Mouse (Mus musculus) stomach, postnatal 0 days (tissue): ENCODE results near the gene Gm28710. TPM values are rescaled to one million over a fixed set of nuclear protein-coding genes. Genes with fewer than 3 reads are reported as not detected.

Experiments used
- ATAC-seq: fragments of 200-750 bp; cut with Nextera tagmentation; 2 replicates; pipeline ENCODE4 v1.8.0; 2017; ENCODE audit not compliant: low FRiP score, low TSS enrichment
- DNase-seq: peaks from one replicate; pipeline ENCODE4 v3.0.0-alpha.2; 2016; ENCODE audit warnings: low spot score
- H3K27ac ChIP-seq: fragments of 300-500 bp; sonication (generic); replicated peaks from 2 replicates; pipeline ENCODE4 v1.5.1; 2014; ENCODE audit warnings: mild to moderate bottlenecking, control low read depth
- H3K27me3 ChIP-seq: fragments of 300-500 bp; sonication (generic); 2 replicates; pipeline ENCODE4 v1.6.1; 2014; ENCODE audit warnings: low read length; ENCODE audit not compliant: control insufficient read depth, insufficient read depth
- H3K36me3 ChIP-seq: fragments of 300-500 bp; sonication (generic); 2 replicates; pipeline ENCODE4 v1.6.1; 2014; ENCODE audit warnings: low read length, mixed read lengths; ENCODE audit not compliant: control insufficient read depth, insufficient read depth
- H3K4me1 ChIP-seq: fragments of 300-500 bp; sonication (generic); replicated peaks from 2 replicates; pipeline ENCODE4 v1.6.1; 2014; ENCODE audit warnings: antibody characterized with exemption; ENCODE audit not compliant: control insufficient read depth, insufficient read depth
- H3K4me2 ChIP-seq: fragments of 300-500 bp; sonication (generic); replicated peaks from 2 replicates; pipeline ENCODE4 v1.6.1; 2014; ENCODE audit warnings: low read depth, mild to moderate bottlenecking, control low read depth, moderate library complexity
- H3K4me3 ChIP-seq: fragments of 300-500 bp; sonication (generic); 2 replicates; pipeline ENCODE4 v1.5.1; 2014; ENCODE audit warnings: low read depth, low read length, control low read depth
- H3K9ac ChIP-seq: fragments of 300-500 bp; sonication (generic); 2 replicates; pipeline ENCODE4 v1.6.1; 2014; ENCODE audit warnings: mild to moderate bottlenecking, low read length, control low read depth, mixed read lengths
- H3K9me3 ChIP-seq: fragments of 300-500 bp; sonication (generic); 2 replicates; pipeline ENCODE4 v1.6.1; 2016; ENCODE audit warnings: low read length; ENCODE audit not compliant: control insufficient read depth
- CTCF ChIP-seq: IDR thresholded peaks from 2 replicates; pipeline ENCODE4 v1.5.1; 2016; ENCODE audit warnings: antibody characterized with exemption, low read depth, mild to moderate bottlenecking, moderate library complexity
- EP300 ChIP-seq: optimal IDR thresholded peaks from 2 replicates; pipeline ENCODE3; 2016; ENCODE audit warnings: antibody characterized with exemption
- WGBS: fragments of 180-500 bp; shearing (Covaris S2); extraction: QIAGEN DNeasy Blood & Tissue Kit; methylation state at CpG from one replicate; pipeline ENCODE4 v1.1.7; 2014; 5-methylcytosine and 5-hydroxymethylcytosine counted together
- polyA plus RNA-seq: library from polyadenylated mRNA; unstranded; fragments of >200 nt; fragmentation: Nextera tagmentation; extraction: Ambion mirVana; gene quantifications from 2 replicates; pipeline ENCODE4 v1.2.1, GENCODE M21; 2015

Gm28710 gene
- polyA plus RNA-seq, 1 experiment from 2014 or later: not detected

GRCm38 (mm10) chr5:16838991-16839390, 47.4 kb downstream of the Gm28710 start:
- Histone ChIP-seq H3K27me3 (no peaks in the 10 kb centered on the region), H3K4me1 (no peaks in the 10 kb centered on the region), H3K9me3 (no peaks in the 10 kb centered on the region), H3K4me3 (no peak overlapping the region), H3K27ac (no peak overlapping the region), H3K4me2 (no peak overlapping the region), H3K36me3 (no peaks in the 10 kb centered on the region), H3K9ac (no peak overlapping the region)
- DNase-seq (no peak), ATAC-seq (no peak)
- TF ChIP-seq CTCF (no peak), EP300 (no peak)

- TF ChIP-seq EP300 (no peak), CTCF (peak; percentile 84)
- ATAC-seq: no peak; the same call in 1 of the 2 replicates
- H3K27me3 ChIP-seq: no peaks in the 10 kb centered on the region
- no peaks in the 10 kb centered on the region for H3K36me3 ChIP-seq
- H3K9ac ChIP-seq: no peak overlapping the region
- peak; percentile 46 for DNase-seq
- H3K4me2 ChIP-seq: no peak overlapping the region
- H3K4me3 ChIP-seq: no peak overlapping the region
- no peaks in the 10 kb centered on the region for H3K4me1 ChIP-seq
- no peak overlapping the region for H3K27ac ChIP-seq
- H3K9me3 ChIP-seq: no peaks in the 10 kb centered on the region
- WGBS: 37% methylated on average over 2 of the region's 2 CpGs
Measured at GRCm38 (mm10) chr5:16869309-16869915, 77.8 kb downstream of the Gm28710 start.

DNA sequence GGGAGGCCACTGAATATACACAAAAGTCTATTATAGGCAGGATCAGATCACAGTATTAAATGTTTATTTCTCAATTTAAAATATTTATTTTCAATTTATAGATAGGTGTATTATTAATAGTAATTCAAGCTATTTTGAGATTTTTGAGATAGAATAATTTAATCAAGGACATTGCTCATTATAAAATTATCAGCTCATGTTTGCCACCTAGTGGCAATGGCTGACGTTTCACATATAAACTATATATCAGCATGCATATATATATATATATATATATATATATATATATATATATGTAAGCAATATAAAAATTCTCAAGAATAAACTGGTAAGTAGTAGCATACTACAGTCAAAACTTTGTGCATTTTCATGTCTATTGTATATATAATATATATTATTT, 102.6 kb downstream of the Gm28710 start:
- Histone ChIP-seq H3K36me3 (no peaks in the 10 kb centered on the region), H3K9ac (no peak overlapping the region), H3K27me3 (no peaks in the 10 kb centered on the region), H3K9me3 (no peaks in the 10 kb centered on the region), H3K4me1 (no peaks in the 10 kb centered on the region), H3K4me2 (no peak overlapping the region), H3K27ac (no peak overlapping the region), H3K4me3 (no peak overlapping the region)
- DNase-seq (no peak), ATAC-seq (no peak)
- TF ChIP-seq EP300 (no peak), CTCF (peak; percentile 48)
- 11% methylated on average over 1 of the region's 1 CpGs for WGBS

- Histone ChIP-seq H3K4me2 (no peak overlapping the region), H3K36me3 (no peaks in the 10 kb centered on the region), H3K9ac (no peak overlapping the region), H3K27ac (no peak overlapping the region), H3K4me3 (no peak overlapping the region), H3K9me3 (no peaks in the 10 kb centered on the region), H3K27me3 (no peaks in the 10 kb centered on the region), H3K4me1 (no peaks in the 10 kb centered on the region)
- no peak for DNase-seq
- 95% methylated on average over 8 of the region's 8 CpGs for WGBS
- ATAC-seq: no peak
- TF ChIP-seq EP300 (no peak), CTCF (no peak)
Measured at GRCm38 (mm10) chr5:16919791-16920190, 128.2 kb downstream of the Gm28710 start.

DNA sequence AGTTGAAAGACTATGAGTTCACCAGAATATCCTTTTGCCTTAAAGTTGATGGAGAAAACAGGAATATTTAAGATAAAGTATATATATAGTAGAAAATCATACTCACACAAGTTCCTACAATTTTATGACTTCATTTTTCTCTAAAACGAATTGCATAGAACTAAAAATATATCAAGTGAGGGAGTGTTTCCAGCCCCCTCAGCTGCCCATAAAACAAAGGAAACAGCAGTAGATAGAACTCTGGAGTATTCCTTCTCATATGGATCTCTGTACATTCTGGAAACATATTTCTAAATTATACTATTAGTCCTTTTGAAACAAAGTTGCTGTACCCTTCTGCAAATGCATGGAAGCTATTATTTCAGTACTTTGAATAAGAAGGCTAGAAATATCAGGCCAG, 130.9 kb downstream of the Gm28710 start:
- H3K36me3 ChIP-seq: no peaks in the 10 kb centered on the region
- ATAC-seq: no peak
- H3K27ac ChIP-seq: no peak overlapping the region
- H3K9me3 ChIP-seq: no peaks in the 10 kb centered on the region
- 61% methylated on average over 1 of the region's 1 CpGs for WGBS
- H3K4me2 ChIP-seq: no peak overlapping the region
- no peak overlapping the region for H3K4me3 ChIP-seq
- no peak for TF ChIP-seq CTCF
- no peak for TF ChIP-seq EP300
- no peaks in the 10 kb centered on the region for H3K4me1 ChIP-seq
- H3K27me3 ChIP-seq: no peaks in the 10 kb centered on the region
- no peak overlapping the region for H3K9ac ChIP-seq
- DNase-seq: no peak

Other genes starting within 250 kb of the Gm28710 start
- 0.81 and 1.2 TPM in 2 replicates for gene Hgf, start 238.3 kb upstream of the Gm28710 start, polyA plus RNA-seq